Mouse (Mus musculus) mesoderm, embryonic 11.5 days (tissue): ENCODE results near the gene Fam76a.

Source experiments
- DNase-seq: peaks from one replicate; pipeline ENCODE4 v3.0.0-alpha.2; 2012; ENCODE audit warnings: low read depth, low spot score

Gene Fam76a

GRCm38 (mm10) chr4:132922558-132923008 is at the start of gene Fam76a:
Gene Fam76a (minus strand): TSS chr4:132922558.
- DNase-seq, result peak; percentile 100

- DNase-seq, result no peak
Measured at GRCm38 (mm10) chr4:132972101-132972500, 49.7 kb upstream of the Fam76a start.

DNA sequence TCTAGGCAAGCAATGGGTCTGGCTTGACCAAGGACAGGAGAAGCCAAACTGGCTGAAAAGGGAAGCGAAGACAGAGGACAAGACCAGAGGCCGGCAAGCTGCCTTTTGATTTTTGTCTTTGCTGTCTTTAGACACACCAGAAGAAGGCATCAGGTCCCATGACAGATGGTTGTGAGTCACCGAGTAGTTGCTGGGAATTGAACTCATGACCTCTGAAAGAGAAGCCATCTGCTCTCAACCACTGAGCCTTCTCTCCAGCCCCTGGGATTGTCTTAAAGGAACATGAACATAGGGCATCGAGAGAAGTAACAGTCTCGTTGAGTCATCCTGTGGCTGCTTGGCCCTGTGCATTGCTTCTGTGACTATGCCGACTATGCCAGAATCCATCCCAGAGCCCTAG is 49.2 kb upstream of the Fam76a start:
- DNase-seq, result no peak

- no peak for DNase-seq
Measured at GRCm38 (mm10) chr4:132968105-132968938, 46.0 kb upstream of the Fam76a start.

DNA sequence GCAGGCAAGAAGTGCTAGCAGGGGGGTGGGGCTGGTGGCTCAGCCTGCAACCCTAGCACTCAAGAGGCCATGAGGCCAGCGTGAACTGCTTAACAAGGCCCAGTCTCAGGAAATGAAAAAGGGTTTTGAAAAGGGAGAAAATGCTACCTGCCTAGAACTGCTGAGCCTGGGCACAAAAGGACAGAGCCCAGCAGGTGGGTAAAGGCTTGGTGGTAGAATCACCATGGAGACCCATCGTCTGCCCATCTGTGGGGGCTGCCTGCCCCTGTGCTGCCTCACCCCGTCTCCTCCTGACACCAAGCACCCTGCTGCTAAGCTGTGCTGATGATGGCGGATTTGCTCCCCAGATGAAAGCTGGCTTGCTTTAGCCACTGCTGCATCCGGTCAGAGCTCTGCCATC is 42.1 kb upstream of the Fam76a start:
- DNase-seq, result no peak

DNA sequence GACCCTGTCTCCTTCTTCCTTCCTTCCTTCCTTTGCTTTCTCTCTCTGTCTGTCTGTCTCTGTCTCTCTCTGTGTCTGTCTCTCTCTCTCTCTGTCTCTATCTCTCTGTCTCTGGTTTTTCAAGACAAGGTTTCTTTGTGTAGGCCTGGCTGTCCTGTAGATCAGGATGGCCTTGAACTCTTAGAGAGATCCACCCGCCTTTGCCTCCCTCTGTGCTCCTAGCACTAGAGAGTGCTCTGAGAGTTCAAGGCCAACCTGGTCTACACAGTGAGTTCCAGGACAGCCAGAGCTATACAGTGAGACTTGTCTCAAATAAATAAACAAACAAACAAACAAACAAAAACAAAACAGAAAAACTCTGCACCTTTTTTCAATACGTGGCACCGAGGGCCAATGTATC is 41.7 kb upstream of the Fam76a start:
- DNase-seq, result no peak

DNA sequence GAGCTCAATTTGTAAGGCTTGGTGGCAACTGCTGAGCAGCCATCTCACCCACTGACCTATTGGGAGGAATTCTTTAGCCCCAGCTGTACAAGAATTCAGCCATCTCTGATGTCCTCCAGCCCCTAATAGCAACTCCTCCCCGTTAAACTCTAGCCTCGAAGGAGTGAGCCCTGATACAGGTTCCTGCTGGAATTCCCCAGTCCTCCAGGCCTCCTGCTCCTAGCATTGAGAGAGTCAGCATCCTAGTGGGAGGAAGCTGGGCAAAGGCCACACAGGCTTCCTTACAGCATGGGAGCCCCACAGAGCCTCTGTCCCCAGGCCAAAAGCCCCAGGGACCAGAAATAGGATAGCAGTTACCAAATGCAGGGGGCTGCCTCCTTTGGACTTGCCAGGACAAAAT is 41.1 kb upstream of the Fam76a start:
- DNase-seq, result no peak

DNA sequence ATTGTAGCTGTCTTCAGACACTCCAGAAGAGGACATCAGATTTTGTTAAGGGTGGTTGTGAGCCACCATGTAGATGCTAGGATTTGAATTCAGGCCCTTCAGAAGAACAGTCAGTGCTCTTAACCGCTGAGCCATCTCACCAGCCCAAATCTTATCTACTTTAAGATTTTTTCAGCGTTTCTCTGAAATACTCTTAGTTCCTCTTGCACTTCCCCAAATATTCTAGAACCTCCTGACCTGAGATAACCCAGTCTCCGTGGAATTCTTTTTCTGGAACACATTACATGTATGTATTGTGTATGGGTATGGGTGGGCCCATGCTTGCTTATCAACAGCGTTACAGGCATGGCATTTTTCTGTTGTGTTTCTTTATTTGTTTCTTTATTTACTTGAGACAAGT is 40.3 kb upstream of the Fam76a start:
- no peak for DNase-seq

GRCm38 (mm10) chr4:132961866-132962265 is 39.5 kb upstream of the Fam76a start:
- no peak for DNase-seq

DNA sequence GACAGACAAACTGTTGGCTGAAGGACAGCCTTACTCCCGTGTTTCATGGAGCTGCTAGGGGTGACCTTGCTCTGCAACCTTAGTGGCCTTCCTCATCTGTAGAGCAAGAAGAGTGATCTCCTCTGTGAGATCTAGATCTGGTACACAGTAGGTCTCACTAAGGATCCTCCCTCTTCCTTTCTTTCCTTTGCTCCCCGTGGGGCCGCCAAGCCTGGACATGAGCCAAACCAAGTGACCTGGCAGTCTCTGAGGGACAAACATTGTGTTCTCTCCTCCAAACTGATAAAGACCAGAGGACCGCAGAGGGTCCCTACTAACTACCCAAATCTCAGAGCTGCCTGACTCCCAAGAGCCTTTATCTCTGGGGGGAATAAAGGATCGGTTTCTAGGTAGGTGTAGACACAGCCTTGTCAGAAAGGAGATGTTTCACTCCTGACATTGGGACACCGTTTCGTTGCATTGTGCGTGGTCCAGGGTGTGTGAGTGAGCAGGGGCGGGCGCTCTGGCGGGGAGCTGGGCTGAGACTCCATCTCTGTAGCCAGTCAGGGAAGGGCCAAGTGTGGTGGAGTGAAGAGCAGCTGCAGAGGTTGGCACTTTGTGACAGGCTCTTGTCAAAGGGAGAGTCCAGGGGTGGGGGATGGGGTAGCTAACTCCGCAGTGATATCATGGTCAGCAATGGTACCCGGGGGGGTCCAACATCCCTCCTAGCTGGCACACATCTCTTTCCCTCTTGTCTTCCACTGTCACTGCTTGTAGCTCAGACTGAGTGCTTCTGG is 38.7 kb upstream of the Fam76a start:
- no peak for DNase-seq

DNA sequence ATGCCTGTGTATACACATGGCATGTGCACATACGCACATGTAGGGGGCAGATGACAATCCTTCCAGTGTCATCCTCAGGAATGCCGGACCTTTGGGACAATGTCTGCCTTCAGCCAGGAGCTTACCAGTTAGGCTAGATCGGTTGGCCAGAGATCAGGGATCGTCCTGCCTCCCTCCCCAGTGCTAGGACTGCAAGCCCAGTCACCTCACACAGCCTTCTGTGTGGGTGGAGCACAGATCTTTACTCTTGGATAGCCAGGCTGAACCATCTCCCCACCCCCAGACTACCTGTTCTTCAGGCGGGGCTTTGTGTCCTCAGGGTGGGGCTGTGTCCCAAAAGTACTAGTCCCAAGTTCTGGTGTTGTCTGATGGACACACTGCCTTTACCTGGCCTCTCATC is 38.0 kb upstream of the Fam76a start:
- DNase-seq, result no peak

DNA sequence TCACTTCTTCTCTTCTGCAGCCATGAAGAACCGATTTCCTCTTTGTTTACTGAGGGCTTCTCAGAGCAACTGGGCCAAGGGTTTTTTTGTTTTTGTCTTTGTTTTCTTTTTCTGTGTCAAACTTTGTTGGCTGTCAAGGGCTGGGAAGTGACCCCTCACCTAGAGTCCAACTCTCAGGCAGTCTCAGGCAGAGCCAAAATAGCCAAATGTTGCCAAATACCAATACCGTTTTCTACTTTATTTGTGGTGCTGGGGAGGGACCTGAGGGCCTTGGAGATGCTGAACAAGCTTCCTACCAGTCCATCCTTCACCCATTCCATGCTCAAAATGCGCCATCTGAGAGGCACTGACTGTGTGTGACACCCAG is 37.3 kb upstream of the Fam76a start:
- DNase-seq, result no peak

- peak; percentile 75 for DNase-seq
Measured at GRCm38 (mm10) chr4:132958741-132959678, 36.7 kb upstream of the Fam76a start.

DNA sequence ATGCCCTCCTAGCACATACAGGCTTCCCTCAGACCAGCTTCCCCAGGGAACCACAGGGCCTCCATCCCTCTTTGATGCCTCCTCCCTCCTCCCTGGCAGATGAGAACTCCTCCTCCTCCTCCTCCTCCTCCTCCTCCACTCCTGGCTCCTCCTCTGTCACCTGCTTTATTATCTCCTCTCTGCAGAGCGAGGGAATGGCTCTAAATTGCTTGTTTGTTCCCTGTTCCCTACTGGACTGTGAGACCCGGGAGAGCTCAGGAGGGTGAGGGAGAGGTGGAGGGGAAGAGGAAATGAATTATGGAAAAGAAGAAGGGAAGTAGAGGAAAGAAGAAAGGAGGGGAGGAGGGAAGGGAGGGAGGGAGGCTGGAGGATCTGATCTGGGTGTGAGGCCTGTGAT is 33.0 kb upstream of the Fam76a start:
- no peak for DNase-seq

- DNase-seq, result no peak
Measured at GRCm38 (mm10) chr4:132954530-132955394, 32.4 kb upstream of the Fam76a start.

GRCm38 (mm10) chr4:132950999-132951398 is 28.6 kb upstream of the Fam76a start:
- DNase-seq, result no peak

DNA sequence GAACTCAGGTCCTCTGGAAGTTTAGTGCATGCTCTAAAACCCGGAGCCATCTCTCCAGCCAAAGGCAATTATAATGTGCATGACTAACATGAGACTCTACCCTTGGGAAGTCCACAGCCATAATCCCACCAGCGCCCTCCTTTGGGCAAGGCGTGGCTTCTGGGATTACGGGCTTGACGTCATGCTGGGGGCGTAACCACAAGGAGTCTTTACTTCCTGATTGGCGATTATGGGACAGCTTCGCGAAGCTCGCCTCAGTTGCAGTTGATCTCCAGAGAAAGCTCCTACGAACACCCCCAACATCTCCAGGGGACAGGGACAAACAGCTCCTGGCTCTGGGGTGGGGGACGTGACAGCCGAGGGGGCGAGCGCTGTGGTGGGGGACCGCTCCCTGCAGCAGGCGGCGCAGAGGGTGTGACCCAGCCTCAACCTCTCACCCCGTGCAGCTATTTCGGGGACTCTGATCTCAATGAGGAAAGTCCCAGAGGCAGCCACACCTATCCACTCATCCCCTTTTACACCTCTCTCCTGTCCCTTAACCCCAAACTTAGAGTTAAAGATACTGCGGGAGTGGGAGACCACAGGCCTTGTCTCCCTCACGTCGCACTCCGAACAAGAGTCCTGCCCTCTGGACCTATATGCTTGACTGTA is 27.6 kb upstream of the Fam76a start:
- no peak for DNase-seq

GRCm38 (mm10) chr4:132946047-132947001 is 24.0 kb upstream of the Fam76a start:
- peak; percentile 46 for DNase-seq
